Mouse (Mus musculus) liver, embryonic 11.5 days (tissue): ENCODE results near the gene Gnl1. TPM values are rescaled to one million over a fixed set of nuclear protein-coding genes. Genes with fewer than 3 reads are reported as not detected.

ENCODE experiments used
- ATAC-seq: fragments of 200-750 bp; cut with Nextera tagmentation; replicated peaks from 2 replicates; pipeline ENCODE4 v1.8.0; 2017; ENCODE audit warnings: moderate number of reproducible peaks, mild to moderate bottlenecking, moderate TSS enrichment, moderate library complexity; ENCODE audit not compliant: low FRiP score
- DNase-seq: peaks from one replicate; pipeline ENCODE4 v3.0.0-alpha.2; 2017; ENCODE audit warnings: low spot score
- H3K27ac ChIP-seq: fragments of 300-500 bp; sonication (generic); 2 replicates; pipeline ENCODE4 v1.5.1; 2014; ENCODE audit warnings: mild to moderate bottlenecking, low read depth, low read length, control low read depth
- H3K27me3 ChIP-seq: fragments of 300-500 bp; sonication (generic); replicated peaks from 2 replicates; pipeline ENCODE4 v1.6.1; 2014; ENCODE audit warnings: low read length, mixed read lengths; ENCODE audit not compliant: control insufficient read depth, insufficient read depth
- H3K36me3 ChIP-seq: fragments of 300-500 bp; sonication (generic); 2 replicates; pipeline ENCODE4 v1.6.1; 2014; ENCODE audit warnings: mild to moderate bottlenecking, low read length, moderate library complexity, mixed read lengths; ENCODE audit not compliant: control insufficient read depth, insufficient read depth
- H3K4me1 ChIP-seq: fragments of 300-500 bp; sonication (generic); replicated peaks from 2 replicates; pipeline ENCODE4 v1.6.1; 2014; ENCODE audit warnings: low read length, mixed read lengths; ENCODE audit not compliant: control insufficient read depth, insufficient read depth
- H3K4me2 ChIP-seq: fragments of 300-500 bp; sonication (generic); 2 replicates; pipeline ENCODE4 v1.6.1; 2014; ENCODE audit warnings: mild to moderate bottlenecking, control low read depth, moderate library complexity
- H3K4me3 ChIP-seq: fragments of 300-500 bp; sonication (generic); 2 replicates; pipeline ENCODE4 v1.5.1; 2014; ENCODE audit warnings: low read depth, low read length, control low read depth
- H3K9ac ChIP-seq: fragments of 300-500 bp; sonication (generic); 2 replicates; pipeline ENCODE4 v1.6.1; 2014; ENCODE audit warnings: low read depth, low read length, control low read depth
- H3K9me3 ChIP-seq: fragments of 300-500 bp; sonication (generic); 2 replicates; pipeline ENCODE4 v1.6.1; 2016; ENCODE audit warnings: low read length, inconsistent platforms, mixed read lengths; ENCODE audit not compliant: control insufficient read depth
- WGBS: fragments of 180-500 bp; shearing (Covaris S2); extraction: QIAGEN DNeasy Blood & Tissue Kit; methylation state at CpG from one replicate; pipeline ENCODE4 v1.1.7; 2014; 5-methylcytosine and 5-hydroxymethylcytosine counted together
- polyA plus RNA-seq: library from polyadenylated mRNA; unstranded; fragments of >200 nt; fragmentation: Nextera tagmentation; extraction: Ambion mirVana; gene quantifications from 2 replicates; pipeline ENCODE4 v1.2.1, GENCODE M21; 2014

Gene Gnl1
- polyA plus RNA-seq, 1 experiment from 2014 or later, result 35.6 TPM

GRCm38 (mm10) chr17:35980363-35980754 is 708 bp downstream of the Gnl1 start:
- H3K9ac ChIP-seq, result peak overlapping the region; percentile 76
- H3K4me2 ChIP-seq, result peak overlapping the region; percentile 93
- WGBS, result under 1% methylated on average over 29 of the region's 29 CpGs
- H3K27me3 ChIP-seq, result no peaks in the 10 kb centered on the region
- H3K36me3 ChIP-seq, result peaks cover 22% of the 10 kb centered on the region; the same call in 1 of the 2 replicates
- H3K4me3 ChIP-seq, result peak overlapping the region; percentile 77
- ATAC-seq (peak; percentile 9), DNase-seq (peak; percentile 66)
- H3K4me1 ChIP-seq, result peaks cover 11% of the 10 kb centered on the region
- H3K9me3 ChIP-seq, result no peaks in the 10 kb centered on the region
- H3K27ac ChIP-seq, result peak overlapping the region; percentile 88

- H3K9ac ChIP-seq, result no peak overlapping the region
- H3K27me3 ChIP-seq, result no peaks in the 10 kb centered on the region
- peaks cover 24% of the 10 kb centered on the region; the same call in 1 of the 2 replicates for H3K36me3 ChIP-seq
- DNase-seq, result no peak
- WGBS, result 91% methylated on average over 9 of the region's 9 CpGs
- no peak overlapping the region for H3K4me3 ChIP-seq
- H3K9me3 ChIP-seq, result no peaks in the 10 kb centered on the region
- H3K27ac ChIP-seq, result no peak overlapping the region
- no peak overlapping the region for H3K4me2 ChIP-seq
- peaks cover 11% of the 10 kb centered on the region for H3K4me1 ChIP-seq
- ATAC-seq, result no peak
Observed at GRCm38 (mm10) chr17:35981776-35982175, 2.1 kb downstream of the Gnl1 start.

- H3K4me3 ChIP-seq, result no peak overlapping the region
- no peak for DNase-seq
- H3K36me3 ChIP-seq, result peaks cover 10% of the 10 kb centered on the region; the same call in 1 of the 2 replicates
- H3K4me2 ChIP-seq, result no peak overlapping the region
- no peak overlapping the region for H3K27ac ChIP-seq
- no peak overlapping the region for H3K9ac ChIP-seq
- 46% methylated on average over 10 of the region's 10 CpGs for WGBS
- H3K9me3 ChIP-seq, result no peaks in the 10 kb centered on the region
- ATAC-seq, result no peak
- no peaks in the 10 kb centered on the region for H3K27me3 ChIP-seq
- H3K4me1 ChIP-seq, result peaks cover 9% of the 10 kb centered on the region
Observed at GRCm38 (mm10) chr17:35991781-35992180, 12.1 kb downstream of the Gnl1 start.

- Histone ChIP-seq H3K4me3 (peak overlapping the region; percentile 69), H3K4me1 (peaks cover 24% of the 10 kb centered on the region), H3K9ac (no peak overlapping the region), H3K36me3 (no peaks in the 10 kb centered on the region; the same call in 1 of the 2 replicates), H3K9me3 (no peaks in the 10 kb centered on the region), H3K4me2 (peak overlapping the region; percentile 87), H3K27me3 (no peaks in the 10 kb centered on the region), H3K27ac (no peak overlapping the region)
- peak; percentile 79 for DNase-seq
- WGBS, result 6% methylated on average over 17 of the region's 17 CpGs
- peak; percentile 68 for ATAC-seq
Observed at GRCm38 (mm10) chr17:35993675-35994074, 14.0 kb downstream of the Gnl1 start.

- H3K9ac ChIP-seq, result peak overlapping the region; percentile 74
- ATAC-seq (peak; percentile 77), DNase-seq (peak; percentile 74)
- H3K27me3 ChIP-seq, result no peaks in the 10 kb centered on the region
- H3K4me1 ChIP-seq, result peaks cover 24% of the 10 kb centered on the region
- 2% methylated on average over 31 of the region's 31 CpGs for WGBS
- peak overlapping the region; percentile 69 for H3K4me3 ChIP-seq
- H3K36me3 ChIP-seq, result no peaks in the 10 kb centered on the region; the same call in 1 of the 2 replicates
- H3K4me2 ChIP-seq, result peak overlapping the region; percentile 87
- peak overlapping the region; percentile 76 for H3K27ac ChIP-seq
- H3K9me3 ChIP-seq, result no peaks in the 10 kb centered on the region
Observed at GRCm38 (mm10) chr17:35994175-35994878, 14.7 kb downstream of the Gnl1 start.

GRCm38 (mm10) chr17:35994879-35995240 is 15.2 kb downstream of the Gnl1 start:
- Histone ChIP-seq H3K27ac (peak overlapping the region; percentile 76), H3K4me2 (peak overlapping the region; percentile 87), H3K36me3 (no peaks in the 10 kb centered on the region), H3K9me3 (no peaks in the 10 kb centered on the region), H3K9ac (peak overlapping the region; percentile 74), H3K27me3 (no peaks in the 10 kb centered on the region), H3K4me1 (peaks cover 24% of the 10 kb centered on the region), H3K4me3 (peak overlapping the region; percentile 69)
- ATAC-seq (no peak), DNase-seq (no peak)
- WGBS, result 2% methylated on average over 14 of the region's 14 CpGs

GRCm38 (mm10) chr17:35996949-35997348 is 17.3 kb downstream of the Gnl1 start:
- Histone ChIP-seq H3K27me3 (no peaks in the 10 kb centered on the region), H3K9me3 (peaks cover 3% of the 10 kb centered on the region), H3K9ac (no peak overlapping the region), H3K4me2 (peak overlapping the region; percentile 36), H3K36me3 (0 out of 2 replicates have a peak, but pooled peaks cover 2% of the 10 kb centered on the region), H3K4me1 (peaks cover 25% of the 10 kb centered on the region), H3K4me3 (no peak overlapping the region), H3K27ac (no peak overlapping the region)
- ATAC-seq (peak; percentile 68), DNase-seq (peak; percentile 88)
- 4% methylated on average over 11 of the region's 11 CpGs for WGBS

GRCm38 (mm10) chr17:35997713-35998510 is 18.3 kb downstream of the Gnl1 start:
- DNase-seq (no peak), ATAC-seq (no peak)
- Histone ChIP-seq H3K9me3 (peaks cover 10% of the 10 kb centered on the region), H3K9ac (no peak overlapping the region), H3K4me3 (no peak overlapping the region), H3K4me2 (peak overlapping the region; percentile 42), H3K36me3 (peaks cover 2% of the 10 kb centered on the region; the same call in 1 of the 2 replicates), H3K27me3 (no peaks in the 10 kb centered on the region), H3K4me1 (peaks cover 31% of the 10 kb centered on the region), H3K27ac (peak overlapping the region; percentile 27; the same call in 1 of the 2 replicates)
- 47% methylated on average over 12 of the region's 12 CpGs for WGBS
